8 mouse cellular contexts compared by ENCODE assay signal in genomic region chr4:59457941-59458340, GRCm38 (mm10). TPM values are rescaled to one million over a fixed set of nuclear protein-coding genes. Genes with fewer than 3 reads are reported as not detected.
A peak's percentile ranks its signal among the peaks of the same experiment; 100 is the strongest.
DNase-seq lines count a peak whose midpoint lies in the region; ATAC-seq and TF ChIP-seq lines count a peak whose summit lies in the region.
"Had no signal": no experiment of that assay in that cellular context is flagged by ENCODE, and none has a peak within 500 bp of the region (broad histone marks: within the 10 kb centered on the region; RNA-seq: fewer than 3 reads in every experiment).

No protein-coding gene starts in this region.

- ATAC-seq in midbrain, postnatal 0 days (ENCODE audit: low FRiP score): no peak
- ATAC-seq in megakaryocyte progenitor cell, adult 5-6 weeks (replicated peaks; ENCODE audit: poor library complexity): peak; percentile 61

- WGBS in midbrain, embryonic 10.5 days: 55% methylated on average over 9 of the region's 9 CpGs
- WGBS in midbrain, postnatal 0 days: 29% methylated on average over 9 of the region's 9 CpGs

- H3K4me3 ChIP-seq in midbrain, embryonic 10.5 days: no peak overlapping the region
- H3K4me3 ChIP-seq in midbrain, postnatal 0 days (ENCODE audit: low read depth, low read length): no peak overlapping the region
- H3K4me3 ChIP-seq: liver, embryonic 13.5 days had no signal

- no peak overlapping the region for H3K9ac ChIP-seq in midbrain, postnatal 0 days (replicated peaks; ENCODE audit: low read length, poor library complexity, severe bottlenecking)
- H3K9ac ChIP-seq: liver, embryonic 13.5 days had no signal

- H3K36me3 ChIP-seq in midbrain, embryonic 10.5 days: no peaks in the 10 kb centered on the region
- H3K36me3 ChIP-seq in midbrain, postnatal 0 days (ENCODE audit: insufficient read depth, low read length): no peaks in the 10 kb centered on the region
- H3K36me3 ChIP-seq: liver, embryonic 13.5 days had no signal

- no peak for TF ChIP-seq CTCF in midbrain, postnatal 0 days (IDR thresholded peaks at IDR 0.05)

- no peak overlapping the region for H3K4me2 ChIP-seq in midbrain, postnatal 0 days (ENCODE audit: low read depth, low read length, poor library complexity, severe bottlenecking)
- H3K4me2 ChIP-seq: liver, embryonic 13.5 days had no signal

- peak; percentile 10 for DNase-seq in midbrain, embryonic 10.5 days (ENCODE audit: low spot score)
- no peak for DNase-seq in midbrain, postnatal 0 days (ENCODE audit: low spot score)
- peak; percentile 76 for DNase-seq in adrenal gland, postnatal 14 days
- peak; percentile 54 to 63 for DNase-seq in kidney, adult 8-10 months
- DNase-seq in cerebellum, adult 18-20 months: no peak
- no peak for DNase-seq in right cerebral cortex, postnatal 25 days
- DNase-seq: liver, embryonic 13.5 days had no signal

- H3K9me3 ChIP-seq in midbrain, embryonic 10.5 days (replicated peaks): no peaks in the 10 kb centered on the region
- no peaks in the 10 kb centered on the region for H3K9me3 ChIP-seq in midbrain, postnatal 0 days (ENCODE audit: low read length)
- H3K9me3 ChIP-seq: liver, embryonic 13.5 days had no signal

- no peak overlapping the region for H3K27ac ChIP-seq in midbrain, embryonic 10.5 days (replicated peaks)
- no peak overlapping the region for H3K27ac ChIP-seq in midbrain, postnatal 0 days (ENCODE audit: low read depth, low read length)
- H3K27ac ChIP-seq: liver, embryonic 13.5 days had no signal

- no peaks in the 10 kb centered on the region for H3K4me1 ChIP-seq in midbrain, embryonic 10.5 days
- H3K4me1 ChIP-seq in midbrain, postnatal 0 days (ENCODE audit: insufficient read depth, low read length): no peaks in the 10 kb centered on the region

- H3K27me3 ChIP-seq in midbrain, embryonic 10.5 days (ENCODE audit: low read depth, poor library complexity, severe bottlenecking): no peaks in the 10 kb centered on the region
- H3K27me3 ChIP-seq in midbrain, postnatal 0 days (ENCODE audit: insufficient read depth, low read length): no peaks in the 10 kb centered on the region
- H3K27me3 ChIP-seq: liver, embryonic 13.5 days had no signal

RNA-seq across cellular contexts. Expression of gene Susd1, which starts 19.5 kb away (rescaled TPM):
- polyA plus RNA-seq in midbrain, embryonic 10.5 days (2016; fragmentation: Nextera tagmentation; extraction: Ambion mirVana): 1.5 and 1.8 TPM in 2 replicates
- total RNA-seq in midbrain, postnatal 0 days (2014; rRNA removed): 8.6 and 8.9 TPM in 2 replicates
- 2.0 and 2.2 TPM in 2 replicates for polyA plus RNA-seq in midbrain, postnatal 0 days (2015; fragmentation: Nextera tagmentation; extraction: Ambion mirVana)
- 5.1 and 5.4 TPM in 2 replicates for total RNA-seq in adrenal gland, postnatal 14 days (2021)
- total RNA-seq in megakaryocyte progenitor cell, adult 5-6 weeks (2015): 46.3 and 54.3 TPM in 2 replicates
- total RNA-seq in megakaryocyte progenitor cell, adult 5-6 weeks (2017): 92.2 and 105 TPM in 2 replicates

Comparison
In these comparisons a context has a peak if more than half of its experiments do, and no peak if none do; other contexts are left out.
1. DNase-seq: peak in midbrain, embryonic 10.5 days (single experiment), adrenal gland, postnatal 14 days (single experiment) and kidney, adult 8-10 months (2 of 2); none in midbrain, postnatal 0 days (single experiment), cerebellum, adult 18-20 months (0 of 2) and right cerebral cortex, postnatal 25 days (single experiment).